Mouse (Mus musculus) G1E (cell line): Measurements from ENCODE around the gene B3galnt2. TPM values are rescaled to one million over a fixed set of nuclear protein-coding genes. Genes with fewer than 3 reads are reported as not detected.

ENCODE experiments used
- ATAC-seq: 2 replicates; pipeline ENCODE4 v1.8.0; 2016; ENCODE audit warnings: mild to moderate bottlenecking; ENCODE audit not compliant: insufficient number of reproducible peaks, poor library complexity, low FRiP score, severe bottlenecking; ENCODE audit errors: extremely low read depth
- DNase-seq: peaks from one replicate; pipeline ENCODE4 v3.0.0; 2012; ENCODE audit warnings: low spot score
- H3K27me3 ChIP-seq: 2 replicates; pipeline ENCODE4 v1.6.1; 2012; ENCODE audit warnings: mild to moderate bottlenecking, low read length, inconsistent platforms; ENCODE audit not compliant: insufficient read depth
- H3K36me3 ChIP-seq: replicated peaks from 2 replicates; pipeline ENCODE3; 2012; ENCODE audit warnings: mild to moderate bottlenecking, inconsistent platforms
- H3K4me1 ChIP-seq: 2 replicates; pipeline ENCODE4 v1.6.1; 2012; ENCODE audit warnings: low read depth, low read length, inconsistent platforms, mixed read lengths; ENCODE audit not compliant: insufficient read depth
- H3K4me3 ChIP-seq: 2 replicates; pipeline ENCODE4 v1.5.1; 2012; ENCODE audit warnings: low read depth, mild to moderate bottlenecking, inconsistent platforms, low read length, moderate library complexity, mixed read lengths
- H3K9me3 ChIP-seq: replicated peaks from 2 replicates; pipeline ENCODE4 v1.6.1; 2012; ENCODE audit warnings: inconsistent platforms
- CTCF ChIP-seq: IDR thresholded peaks from 2 replicates; pipeline ENCODE4 v1.5.1; 2012; ENCODE audit warnings: low read depth, low read length, inconsistent platforms, mixed read lengths
- GATA1 ChIP-seq: IDR thresholded peaks from 2 replicates; pipeline ENCODE4 v1.6.1; 2012; ENCODE audit warnings: borderline replicate concordance, low read length, inconsistent platforms, mixed read lengths
- GATA2 ChIP-seq: IDR thresholded peaks from 2 replicates; pipeline ENCODE4 v1.6.1; 2012; ENCODE audit warnings: low read depth, low read length, inconsistent platforms, borderline replicate concordance
- POLR2AphosphoS5 ChIP-seq: IDR thresholded peaks from 2 replicates; pipeline ENCODE4 v1.6.1; 2012; ENCODE audit warnings: low read depth, low read length, inconsistent platforms; ENCODE audit not compliant: insufficient replicate concordance
- TAL1 ChIP-seq: conservative IDR thresholded peaks from 2 replicates; pipeline ENCODE4 v1.6.1; 2012; ENCODE audit warnings: low read depth, low read length, inconsistent platforms, mixed read lengths
- polyA plus RNA-seq: library from polyadenylated mRNA; stranded (reverse); fragments of >175 nt; gene quantifications from 2 replicates; pipeline ENCODE4 v1.2.3, GENCODE M21; 2012
- total RNA-seq, 2 experiments: library from RNA; stranded (forward) in 1 of 2; stranded (reverse) in 1 of 2; fragments of 200-1000 nt in 1 of 2; fragments of >200 nt in 1 of 2; fragmentation: Nextera tagmentation in 1 of 2; gene quantifications; 2 replicates each; pipeline ENCODE4 v1.2.3; 2014 to 2017

Gene B3galnt2
- total and polyA plus RNA-seq, 3 experiments, result 59.1 to 101 (median 73.3) TPM

DNA sequence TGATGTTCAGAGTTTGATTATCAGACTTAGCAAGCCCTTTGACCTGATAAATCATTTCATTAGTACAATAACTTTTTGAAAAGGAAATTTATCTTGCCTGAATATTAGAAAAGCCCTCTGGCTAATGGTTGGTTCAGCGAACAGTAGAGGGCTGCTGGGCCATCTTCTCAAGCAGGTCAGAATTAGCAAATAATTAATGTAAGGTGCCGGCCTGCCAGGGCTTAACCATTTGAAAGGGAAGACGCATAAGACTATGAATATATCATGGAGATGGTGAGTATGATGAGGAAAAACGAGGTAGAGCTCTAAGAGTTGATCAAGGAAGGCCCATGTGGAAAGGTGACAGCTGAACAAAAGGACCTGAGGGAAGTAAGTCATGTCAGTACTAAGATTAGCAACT is 2.4 kb downstream of the B3galnt2 start:
- Histone ChIP-seq H3K27me3 (no peaks in the 10 kb centered on the region), H3K4me3 (no peak overlapping the region; the same call in 1 of the 2 replicates), H3K4me1 (peaks cover 48% of the 10 kb centered on the region), H3K9me3 (no peaks in the 10 kb centered on the region), H3K36me3 (peaks cover 43% of the 10 kb centered on the region)
- ATAC-seq, result no peak
- TF ChIP-seq POLR2AphosphoS5, result no peak
- DNase-seq, result no peak

DNA sequence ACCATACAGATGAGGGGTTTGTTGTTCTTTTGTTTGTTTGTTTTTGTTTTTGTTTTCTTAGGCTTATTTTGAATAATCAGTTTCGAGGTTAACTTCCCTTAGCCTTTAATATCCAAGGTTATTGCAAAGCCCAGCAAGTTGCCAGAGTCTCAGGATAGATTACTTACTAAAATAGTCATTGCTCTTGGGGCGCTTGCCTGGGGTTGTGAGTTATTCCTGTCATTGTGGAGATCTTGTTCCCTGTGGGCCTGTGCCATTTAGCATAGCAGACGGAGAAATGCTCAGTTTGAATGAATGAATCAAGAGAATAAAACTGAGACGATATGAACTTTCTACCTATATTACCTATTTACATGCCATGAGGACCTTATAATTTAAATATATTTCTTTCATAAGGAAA is 5.9 kb downstream of the B3galnt2 start:
- Histone ChIP-seq H3K4me1 (peaks cover 61% of the 10 kb centered on the region), H3K36me3 (peaks cover 54% of the 10 kb centered on the region)

DNA sequence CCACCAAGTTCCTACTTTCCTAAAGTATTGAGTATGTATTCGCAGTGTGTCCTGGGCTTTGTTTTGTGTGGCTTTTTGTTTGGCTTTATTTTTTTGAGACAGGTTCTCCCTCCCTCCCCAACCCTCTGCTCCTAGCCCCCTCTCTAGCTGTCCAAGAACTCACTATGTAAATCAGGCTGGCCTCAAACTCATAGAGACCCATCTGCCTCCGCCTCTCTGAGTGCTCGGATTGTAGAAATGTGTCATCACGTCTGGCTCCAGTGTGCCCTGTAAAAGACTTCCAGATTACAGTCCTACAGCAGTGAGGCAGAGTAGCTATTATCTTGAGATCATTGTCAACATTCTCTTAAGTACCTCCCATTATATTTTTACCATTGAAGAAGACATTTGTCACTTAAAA is 6.8 kb downstream of the B3galnt2 start:
- H3K9me3 ChIP-seq, result peaks cover 3% of the 10 kb centered on the region
- no peaks in the 10 kb centered on the region for H3K27me3 ChIP-seq
- no peak for DNase-seq
- no peak overlapping the region for H3K4me3 ChIP-seq
- TF ChIP-seq GATA1, result no peak
- TF ChIP-seq POLR2AphosphoS5, result no peak
- TF ChIP-seq CTCF, result no peak
- no peak for TF ChIP-seq TAL1
- no peak for TF ChIP-seq GATA2
- no peak for ATAC-seq
- H3K4me1 ChIP-seq, result peaks cover 64% of the 10 kb centered on the region
- H3K36me3 ChIP-seq, result peaks cover 56% of the 10 kb centered on the region

More for the DNA sequence above, 5.9 kb downstream of the B3galnt2 start:
- no peak overlapping the region for H3K4me3 ChIP-seq
- DNase-seq (no peak), ATAC-seq (no peak)
- H3K27me3 ChIP-seq, result no peaks in the 10 kb centered on the region
- H3K9me3 ChIP-seq, result peaks cover 3% of the 10 kb centered on the region
- TF ChIP-seq GATA2, result no peak
- TF ChIP-seq POLR2AphosphoS5, result no peak
- TF ChIP-seq TAL1, result no peak
- TF ChIP-seq CTCF, result no peak
- no peak for TF ChIP-seq GATA1

DNA sequence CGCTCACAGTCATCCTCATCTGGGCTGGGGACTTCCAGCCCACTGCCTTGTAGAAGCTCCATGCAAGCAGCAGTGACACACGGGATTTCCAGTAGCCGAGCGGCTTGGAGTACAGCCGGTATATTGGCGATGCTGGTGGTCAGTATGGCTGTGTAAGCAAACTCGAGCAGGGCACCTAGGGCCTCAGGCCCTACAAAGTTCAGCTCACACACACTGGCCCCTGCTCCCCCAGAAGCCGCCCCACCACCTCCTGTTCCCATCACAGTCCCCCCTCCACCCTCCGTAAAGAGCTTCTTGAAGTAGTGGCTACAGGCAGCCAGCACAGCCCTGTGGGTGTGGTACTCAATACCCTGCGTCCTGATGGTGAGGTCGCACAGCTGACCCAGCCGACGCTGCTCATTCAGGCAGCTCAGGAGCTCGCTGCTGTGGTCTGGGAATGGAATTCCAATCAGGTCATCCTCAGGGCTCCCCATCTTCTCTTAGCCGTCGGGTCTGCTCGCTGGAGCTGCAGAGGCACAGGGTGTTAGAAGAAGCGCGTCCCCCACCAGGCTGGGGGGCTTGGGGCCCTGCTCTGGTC is 11.2 kb downstream of the B3galnt2 start:
- TF ChIP-seq POLR2AphosphoS5, result no peak
- no peak for TF ChIP-seq CTCF
- TF ChIP-seq GATA1, result no peak
- no peak for TF ChIP-seq TAL1
- no peak for TF ChIP-seq GATA2
- Histone ChIP-seq H3K36me3 (peaks cover 48% of the 10 kb centered on the region), H3K4me3 (peak overlapping the region; percentile 66; the same call in 1 of the 2 replicates), H3K4me1 (peaks cover 70% of the 10 kb centered on the region), H3K9me3 (peaks cover 3% of the 10 kb centered on the region), H3K27me3 (no peaks in the 10 kb centered on the region)
- ATAC-seq (peak; percentile 30; the same call in 1 of the 2 replicates), DNase-seq (no peak)

DNA sequence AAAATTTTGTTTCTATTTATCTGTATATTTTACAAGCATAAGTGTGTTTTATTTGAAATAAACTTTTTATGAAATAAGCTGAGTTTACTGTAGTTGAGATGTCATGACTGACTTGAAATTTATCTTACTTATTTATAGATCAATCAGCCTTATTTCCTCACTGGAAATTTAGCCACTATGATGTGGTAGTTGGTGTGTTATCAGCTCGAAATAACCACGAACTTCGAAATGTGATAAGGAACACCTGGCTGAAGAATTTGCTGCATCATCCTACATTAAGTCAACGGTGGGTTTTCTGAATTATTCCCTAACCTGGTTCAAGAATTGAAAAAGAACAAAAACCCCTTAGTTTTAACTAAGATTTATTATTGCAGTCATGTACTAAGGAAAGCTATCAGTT is 11.9 kb downstream of the B3galnt2 start:
- H3K4me3 ChIP-seq, result no peak overlapping the region
- DNase-seq (no peak), ATAC-seq (peak; percentile 12; the same call in 1 of the 2 replicates)
- peaks cover 49% of the 10 kb centered on the region for H3K36me3 ChIP-seq
- H3K27me3 ChIP-seq, result no peaks in the 10 kb centered on the region
- H3K9me3 ChIP-seq, result peaks cover 3% of the 10 kb centered on the region
- peaks cover 65% of the 10 kb centered on the region for H3K4me1 ChIP-seq
- TF ChIP-seq CTCF (no peak), POLR2AphosphoS5 (no peak), TAL1 (peak; percentile 56)

DNA sequence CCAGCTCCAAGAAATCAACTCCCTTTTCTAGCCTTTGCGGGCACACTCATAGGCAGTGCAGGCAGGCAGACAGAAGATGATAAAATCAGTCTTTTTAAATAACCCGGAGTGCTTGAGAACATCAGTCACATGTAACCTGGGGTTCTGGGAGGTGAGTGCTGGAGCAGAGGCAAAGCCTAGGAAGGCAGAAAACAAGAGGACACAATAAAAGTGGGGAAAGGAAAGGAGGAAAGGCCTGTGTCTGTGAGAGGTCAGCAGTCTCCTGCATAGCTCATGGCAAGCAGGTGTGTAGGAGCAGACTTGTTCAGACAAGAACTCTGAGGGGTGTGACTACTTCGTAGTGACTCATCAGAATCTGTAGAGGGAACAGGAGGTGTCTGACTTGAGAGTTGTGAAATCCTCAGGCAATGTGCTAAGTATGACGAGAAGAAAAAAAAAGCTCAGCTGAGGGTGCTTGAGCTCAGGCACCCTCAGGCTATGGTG is 14.4 kb downstream of the B3galnt2 start:
- DNase-seq (peak; percentile 35), ATAC-seq (peak; percentile 87)
- TF ChIP-seq GATA1, result no peak
- no peak for TF ChIP-seq CTCF
- TF ChIP-seq TAL1, result no peak
- no peak for TF ChIP-seq GATA2
- TF ChIP-seq POLR2AphosphoS5, result no peak
- Histone ChIP-seq H3K9me3 (peaks cover 3% of the 10 kb centered on the region), H3K27me3 (no peaks in the 10 kb centered on the region), H3K4me3 (no peak overlapping the region; the same call in 1 of the 2 replicates), H3K4me1 (peaks cover 57% of the 10 kb centered on the region), H3K36me3 (peaks cover 65% of the 10 kb centered on the region)
